Mouse (Mus musculus) ES-E14 (cell line): ENCODE results near the gene Fbxw4. TPM values are rescaled to one million over a fixed set of nuclear protein-coding genes. Genes with fewer than 3 reads are reported as not detected.
A peak's percentile ranks its signal among the peaks of the same experiment; 100 is the strongest.

ENCODE experiments used
- DNase-seq: peaks from one replicate; pipeline ENCODE4 v3.0.0-alpha.2; 2013; ENCODE audit warnings: low read depth, low spot score
- H3K27ac ChIP-seq: 2 replicates; pipeline ENCODE4 v1.5.1; 2012; ENCODE audit warnings: low read depth, mild to moderate bottlenecking, low read length, moderate library complexity, mixed read lengths; ENCODE audit not compliant: poor library complexity, insufficient read depth, severe bottlenecking
- H3K36me3 ChIP-seq: 2 replicates; pipeline ENCODE4 v1.6.1; 2012; ENCODE audit warnings: mild to moderate bottlenecking, low read length, moderate library complexity, mixed read lengths; ENCODE audit not compliant: control insufficient read depth, poor library complexity, insufficient read depth, severe bottlenecking
- H3K4me1 ChIP-seq, 2 experiments: fragments of 150-350 bp in 1 of 2; sonication (generic) in 1 of 2; 2 replicates each; pipeline ENCODE4 v1.6.1; 2012; ENCODE audit warnings: low read length in 2 of 2, mild to moderate bottlenecking in 1 of 2, mixed read lengths in 1 of 2; ENCODE audit not compliant: control insufficient read depth in 2 of 2, insufficient read depth in 2 of 2, poor library complexity in 1 of 2
- H3K4me3 ChIP-seq, 2 experiments: fragments of 150-350 bp in 1 of 2; sonication (generic) in 1 of 2; 2 replicates each; pipeline ENCODE4 v1.5.1; 2012; ENCODE audit warnings: low read length in 2 of 2, low read depth in 1 of 2, mild to moderate bottlenecking in 1 of 2, mixed read lengths in 1 of 2; ENCODE audit not compliant: insufficient read depth in 1 of 2, poor library complexity in 1 of 2, severe bottlenecking in 1 of 2
- H3K9ac ChIP-seq: 2 replicates; pipeline ENCODE4 v1.6.1; 2012; ENCODE audit warnings: low read depth, mild to moderate bottlenecking, low read length, mixed read lengths; ENCODE audit not compliant: poor library complexity, insufficient read depth, severe bottlenecking
- H3K9me3 ChIP-seq: fragments of 150-350 bp; sonication (generic); 2 replicates; pipeline ENCODE4 v1.6.1; 2012; ENCODE audit warnings: low read depth, mild to moderate bottlenecking, low read length; ENCODE audit not compliant: control insufficient read depth, insufficient read depth
- CHD2 ChIP-seq: IDR thresholded peaks from 2 replicates; pipeline ENCODE4 v1.6.1; 2014; ENCODE audit warnings: mild to moderate bottlenecking, low read depth, low read length, inconsistent platforms
- HCFC1 ChIP-seq: IDR thresholded peaks from 2 replicates; pipeline ENCODE4 v1.6.1; 2012; ENCODE audit warnings: low read length, inconsistent platforms, borderline replicate concordance; ENCODE audit not compliant: insufficient read depth
- MAFK ChIP-seq: IDR thresholded peaks from 2 replicates; pipeline ENCODE4 v1.6.1; 2014; ENCODE audit warnings: mild to moderate bottlenecking, low read depth, low read length, inconsistent platforms; ENCODE audit not compliant: insufficient read depth
- ZC3H11A ChIP-seq: IDR thresholded peaks from 2 replicates; pipeline ENCODE4 v1.6.1; 2012; ENCODE audit warnings: low read depth, mild to moderate bottlenecking, inconsistent platforms, low read length, borderline replicate concordance
- ZNF384 ChIP-seq: IDR thresholded peaks from 2 replicates; pipeline ENCODE4 v1.6.1; 2012; ENCODE audit warnings: low read depth, low read length, inconsistent platforms
- in situ Hi-C, 2 experiments: fragments of 600-800 bp; cut with MboI; formaldehyde crosslinking; loops; one replicate each; pipeline ENCODE4 v1.15.1; 2025; ENCODE audit warnings: low sequenced_read_pairs in 2 of 2, inconsistent platforms in 1 of 2; ENCODE audit not compliant: unreplicated experiment in 2 of 2
- total RNA-seq: library from RNA; depleted of rRNA; stranded (reverse); fragments of 300-350 nt; gene quantifications from 2 replicates; pipeline ENCODE4 v1.2.3, GENCODE M21; 2012

Fbxw4 gene
- total RNA-seq, 1 experiment: 6.3 TPM

DNA sequence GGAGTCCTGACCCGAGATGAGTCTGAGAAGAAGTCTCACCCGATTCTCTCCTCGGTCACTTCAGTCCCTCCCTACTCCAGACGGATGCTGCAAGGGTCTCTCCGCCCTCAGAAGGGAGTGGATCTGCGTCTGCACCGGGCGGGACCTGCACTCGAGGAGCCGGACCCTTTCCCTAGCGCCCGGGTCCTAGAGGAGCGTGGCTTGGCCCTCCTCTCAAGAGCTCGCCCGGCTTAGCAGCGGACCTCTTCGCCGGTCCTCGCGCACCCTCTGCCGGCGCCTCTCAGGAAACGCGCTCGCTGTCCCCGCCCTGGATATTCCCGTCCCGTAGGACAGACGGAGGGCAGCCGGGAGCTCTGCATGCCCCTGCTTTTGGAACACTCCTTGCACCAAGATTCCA is 115.2 kb downstream of the Fbxw4 start:
- Histone ChIP-seq H3K36me3 (no peaks in the 10 kb centered on the region), H3K27ac (no peak overlapping the region), H3K4me1 (peaks cover 0 to 6% of the 10 kb centered on the region in 2 experiments; a peak in 1 of 4 replicates), H3K9ac (no peak overlapping the region), H3K4me3 (peak overlapping the region; percentile 36 to 74), H3K9me3 (no peaks in the 10 kb centered on the region)
- TF ChIP-seq MAFK (no peak), ZC3H11A (peak; percentile 81)
- peak; percentile 55 for DNase-seq
- in situ Hi-C loops: loop anchor here (5.0 to 10.0 kb wide), 2 partner anchors 320 to 323 kb away; no protein-coding TSS in a partner anchor

- no peaks in the 10 kb centered on the region for H3K9me3 ChIP-seq
- no peak for TF ChIP-seq HCFC1
- TF ChIP-seq ZC3H11A: no peak
- no peak for TF ChIP-seq ZNF384
- no peak for TF ChIP-seq MAFK
- TF ChIP-seq CHD2: no peak
- H3K36me3 ChIP-seq: no peaks in the 10 kb centered on the region
- no peak overlapping the region for H3K9ac ChIP-seq
- no peak overlapping the region for H3K27ac ChIP-seq
- H3K4me1 ChIP-seq: peaks cover 0 to 3% of the 10 kb centered on the region in 2 experiments; a peak in 1 of 4 replicates
- H3K4me3 ChIP-seq: peak overlapping the region; percentile 36 to 74
- no peak for DNase-seq
- in situ Hi-C loops: loop anchor here in 1 of 2 experiments (10.0 kb wide), 1 partner anchor 320 kb away; no protein-coding TSS in a partner anchor
Measured at GRCm38 (mm10) chr19:45544152-45544924, 115.8 kb downstream of the Fbxw4 start.

GRCm38 (mm10) chr19:45542061-45542460 is 118.1 kb downstream of the Fbxw4 start:
- H3K4me1 ChIP-seq: peaks cover 0 to 2% of the 10 kb centered on the region in 2 experiments; a peak in 1 of 4 replicates
- no peaks in the 10 kb centered on the region for H3K9me3 ChIP-seq
- peak overlapping the region; percentile 43 to 67 for H3K4me3 ChIP-seq
- in situ Hi-C loops: loop anchor here in 1 of 2 experiments (10.0 kb wide), 1 partner anchor 317 kb away; no protein-coding TSS in a partner anchor
- H3K36me3 ChIP-seq: no peaks in the 10 kb centered on the region
- H3K27ac ChIP-seq: no peak overlapping the region
- no peak overlapping the region for H3K9ac ChIP-seq
- no peak for DNase-seq
- TF ChIP-seq ZNF384: no peak
- no peak for TF ChIP-seq MAFK
- TF ChIP-seq HCFC1: no peak
- TF ChIP-seq CHD2: no peak
- TF ChIP-seq ZC3H11A: no peak

GRCm38 (mm10) chr19:45541409-45542041 is 118.6 kb downstream of the Fbxw4 start:
- Histone ChIP-seq H3K9ac (peak overlapping the region; percentile 58), H3K4me3 (peak overlapping the region; percentile 46 to 67), H3K4me1 (peaks cover 0 to 2% of the 10 kb centered on the region in 2 experiments; a peak in 1 of 4 replicates), H3K9me3 (no peaks in the 10 kb centered on the region), H3K27ac (no peak overlapping the region), H3K36me3 (no peaks in the 10 kb centered on the region)
- DNase-seq: no peak
- in situ Hi-C loops: loop anchor here in 1 of 2 experiments (10.0 kb wide), 1 partner anchor 317 kb away; no protein-coding TSS in a partner anchor
- peak; percentile 10; the same call in 1 of the 2 replicates for TF ChIP-seq HCFC1
- TF ChIP-seq CHD2: no peak
